8 mouse cellular contexts compared by ENCODE assay signal in genomic region chr5:118559584-118560384, GRCm38 (mm10). TPM values are rescaled to one million over a fixed set of nuclear protein-coding genes. Genes with fewer than 3 reads are reported as not detected.
DNase-seq lines count a peak whose midpoint lies in the region; ATAC-seq and TF ChIP-seq lines count a peak whose summit lies in the region.

No protein-coding gene starts in this region.

- CTCF ChIA-PET in Patski (lab: Charles Lee) = interaction anchor here (1.0 kb wide), 1 partner anchor 182 kb away, joined by 3 read pairs; no protein-coding TSS in a partner anchor

- DNase-seq in Patski (ENCODE audit: low read depth, low spot score) = no peak
- DNase-seq in cerebellum, postnatal 10 days = peak; percentile 91 to 94
- peak; percentile 54 to 69 for DNase-seq in frontal cortex, postnatal 25 days (ENCODE audit: low spot score in 2 of 2)
- DNase-seq in hindbrain, embryonic 14.5 days (ENCODE audit: low spot score) = peak; percentile 88
- peak; percentile 82 to 86 for DNase-seq in left cerebral cortex, adult 2 months (ENCODE audit: extremely low spot score in 1 of 2, low spot score in 2 of 2)
- DNase-seq in retina, postnatal 7 days (ENCODE audit: low read depth, low spot score) = peak; percentile 79
- peak; percentile 83 for DNase-seq in urinary bladder, adult 2 months (ENCODE audit: low spot score)

- no peaks in the 10 kb centered on the region for H3K9me3 ChIP-seq in hindbrain, embryonic 14.5 days (ENCODE audit: control insufficient read depth, low read length)

- intact Hi-C loops in left cerebral cortex, adult 2 months (cut with DNase I) = loop anchor here (1.0 to 5.0 kb wide), 5 partner anchors 35 to 287 kb away; no protein-coding TSS in a partner anchor

- POLR2A ChIA-PET in Patski (lab: Charles Lee) = interaction anchor here (0.7 to 1.0 kb wide), 2 partner anchors 45 to 94 kb away, joined by 3 read pairs; no protein-coding TSS in a partner anchor

- in situ Hi-C loops in Patski (cut with MboI; ENCODE audit: low pct_unique_long_range_greater_than_20kb) = loop anchor here (5.0 to 10.0 kb wide), 2 partner anchors 97 to 295 kb away; no protein-coding TSS in a partner anchor

- ATAC-seq in Patski = peak; percentile 81
- ATAC-seq in hindbrain, embryonic 14.5 days (ENCODE audit: low FRiP score) = peak; percentile 92

- peak overlapping the region; percentile 79 for H3K4me2 ChIP-seq in hindbrain, embryonic 14.5 days (replicated peaks)

- H3K27me3 ChIP-seq in Patski = no peaks in the 10 kb centered on the region
- H3K27me3 ChIP-seq in hindbrain, embryonic 14.5 days (ENCODE audit: control insufficient read depth, insufficient read depth, low read length) = no peaks in the 10 kb centered on the region; the same call in 1 of the 2 replicates

- peaks cover 27% of the 10 kb centered on the region for H3K4me1 ChIP-seq in hindbrain, embryonic 14.5 days (replicated peaks; ENCODE audit: control insufficient read depth, insufficient read depth, low read length)

- H3K36me3 ChIP-seq in hindbrain, embryonic 14.5 days (replicated peaks; ENCODE audit: control insufficient read depth, insufficient read depth) = no peaks in the 10 kb centered on the region
- H3K36me3 ChIP-seq in macrophage (ENCODE audit: inconsistent target) = no peaks in the 10 kb centered on the region

- peak; percentile 69 for TF ChIP-seq CTCF in Patski (IDR thresholded peaks at IDR 0.05)
- TF ChIP-seq CTCF in left cerebral cortex, adult 2 months (IDR thresholded peaks at IDR 0.05) = peak; percentile 28

- peak overlapping the region; percentile 95 for H3K9ac ChIP-seq in hindbrain, embryonic 14.5 days

- peaks cover 40% of the 10 kb centered on the region for H3K79me2 ChIP-seq in macrophage (ENCODE audit: inconsistent target)

- WGBS in hindbrain, embryonic 14.5 days = under 1% methylated on average over 89 of the region's 101 CpGs
- WGBS in macrophage (ENCODE audit: missing documents) = 2% methylated on average over 73 of the region's 101 CpGs

- H3K27ac ChIP-seq in hindbrain, embryonic 14.5 days = peak overlapping the region; percentile 99
- peak overlapping the region; percentile 95 for H3K27ac ChIP-seq in left cerebral cortex, adult 2 months
- 0 out of 2 replicates have a peak overlapping the region, but pooled peaks have one; percentile 7 for H3K27ac ChIP-seq in macrophage

- H3K4me3 ChIP-seq in hindbrain, embryonic 14.5 days (replicated peaks; ENCODE audit: low read length) = peak overlapping the region; percentile 92
- H3K4me3 ChIP-seq in left cerebral cortex, adult 2 months = peak overlapping the region; percentile 68
- peak overlapping the region; percentile 25 for H3K4me3 ChIP-seq in macrophage (ENCODE audit: inconsistent target)

RNA-seq across cellular contexts. Expression of gene Med13l, which starts 0.7 kb away (rescaled TPM):
- 35.3 TPM for polyA plus RNA-seq in Patski (2021)
- 16.3 and 18.0 TPM in 2 replicates for polyA plus RNA-seq in hindbrain, embryonic 14.5 days (2014; fragmentation: Nextera tagmentation; extraction: Ambion mirVana)
- 100 to 1,000 TPM; 118 to 123 TPM for total RNA-seq in left cerebral cortex, adult 2 months (2021)
- total RNA-seq in macrophage (2018; cell fraction: chromatin; rRNA removed) = 100 to 1,000 TPM; 120 to 443 (median 144) TPM
- 10 to 100 TPM; 27.9 to 64.0 (median 33.9) TPM for total RNA-seq in macrophage (2018; cell fraction: cytosol; rRNA removed)
- total RNA-seq in macrophage (2018; cell fraction: nucleus; rRNA removed) = 100 to 1,000 TPM in 21 of 26 experiments, 10 to 100 TPM in 5; 76.5 to 395 (median 107) TPM
- polyA plus RNA-seq in macrophage (2018) = 10.0 to 13.9 TPM (median 13.2 TPM) in 3 replicates
- 9.9 and 16.1 TPM in 2 replicates for polyA plus RNA-seq in urinary bladder, adult 2 months (2012; rRNA removed)

Comparison
In these comparisons a context has a peak if more than half of its experiments do, and no peak if none do; other contexts are left out.
1. H3K27ac ChIP-seq: peak in every context shown above with its lines; median percentile 99 in hindbrain, embryonic 14.5 days; 95 in left cerebral cortex, adult 2 months; 7 in macrophage.
2. H3K4me3 ChIP-seq: peak in every context shown above with its lines; median percentile 92 in hindbrain, embryonic 14.5 days; 68 in left cerebral cortex, adult 2 months; 25 in macrophage.